Mouse (Mus musculus): ENCODE data around the gene Tbc1d32.

Gene Tbc1d32

GRCm38 (mm10) chr10:56106996-56107334 is 121.5 kb downstream of the Tbc1d32 start:
- no peak for DNase-seq (ENCODE audit: low spot score)

- peak; percentile 83 for DNase-seq (ENCODE audit: low spot score)
These were observed 122.0 kb downstream of the Tbc1d32 start, which contains the start of gene Msl3l2 for GRCm38 (mm10) chr10:56106333-56106995. Gene Msl3l2 (plus strand): TSS chr10:56106917.

- no peak for DNase-seq (ENCODE audit: low spot score)
These were observed 128.7 kb downstream of the Tbc1d32 start for GRCm38 (mm10) chr10:56099641-56100310.

- no peak for DNase-seq (ENCODE audit: low spot score)
These were observed 129.4 kb downstream of the Tbc1d32 start for GRCm38 (mm10) chr10:56099126-56099525.

GRCm38 (mm10) chr10:56096757-56097156 is 131.7 kb downstream of the Tbc1d32 start:
- DNase-seq (ENCODE audit: low spot score) = no peak

- DNase-seq (ENCODE audit: low spot score) = no peak
These were observed 133.9 kb downstream of the Tbc1d32 start for GRCm38 (mm10) chr10:56094586-56094985.

- no peak for DNase-seq (ENCODE audit: low spot score)
These were observed 138.8 kb downstream of the Tbc1d32 start for GRCm38 (mm10) chr10:56089714-56090113.

- no peak for DNase-seq (ENCODE audit: low spot score)
These were observed 165.7 kb downstream of the Tbc1d32 start for GRCm38 (mm10) chr10:56062746-56063145.

- no peak for DNase-seq (ENCODE audit: low spot score)
These were observed 167.2 kb downstream of the Tbc1d32 start for GRCm38 (mm10) chr10:56061238-56061830.

GRCm38 (mm10) chr10:56058979-56059422 is 169.5 kb downstream of the Tbc1d32 start:
- DNase-seq (ENCODE audit: low spot score) = no peak

- DNase-seq (ENCODE audit: low spot score) = no peak
These were observed 203.1 kb downstream of the Tbc1d32 start for GRCm38 (mm10) chr10:56025400-56025799.

GRCm38 (mm10) chr10:56024579-56024978 is 203.9 kb downstream of the Tbc1d32 start:
- no peak for DNase-seq (ENCODE audit: low spot score)

- no peak for DNase-seq (ENCODE audit: low spot score)
These were observed 248.5 kb downstream of the Tbc1d32 start for GRCm38 (mm10) chr10:55979898-55980521.

GRCm38 (mm10) chr10:55978001-55978400 is 250.5 kb downstream of the Tbc1d32 start:
- no peak for DNase-seq (ENCODE audit: low spot score)
